Mouse (Mus musculus) retina, adult 2 months (tissue): ENCODE results near the gene Slc2a4.

Experiments
- DNase-seq: peaks from one replicate; pipeline ENCODE4 v3.0.0-alpha.2; 2012; ENCODE audit warnings: low read depth, low spot score

The Slc2a4 gene

DNA sequence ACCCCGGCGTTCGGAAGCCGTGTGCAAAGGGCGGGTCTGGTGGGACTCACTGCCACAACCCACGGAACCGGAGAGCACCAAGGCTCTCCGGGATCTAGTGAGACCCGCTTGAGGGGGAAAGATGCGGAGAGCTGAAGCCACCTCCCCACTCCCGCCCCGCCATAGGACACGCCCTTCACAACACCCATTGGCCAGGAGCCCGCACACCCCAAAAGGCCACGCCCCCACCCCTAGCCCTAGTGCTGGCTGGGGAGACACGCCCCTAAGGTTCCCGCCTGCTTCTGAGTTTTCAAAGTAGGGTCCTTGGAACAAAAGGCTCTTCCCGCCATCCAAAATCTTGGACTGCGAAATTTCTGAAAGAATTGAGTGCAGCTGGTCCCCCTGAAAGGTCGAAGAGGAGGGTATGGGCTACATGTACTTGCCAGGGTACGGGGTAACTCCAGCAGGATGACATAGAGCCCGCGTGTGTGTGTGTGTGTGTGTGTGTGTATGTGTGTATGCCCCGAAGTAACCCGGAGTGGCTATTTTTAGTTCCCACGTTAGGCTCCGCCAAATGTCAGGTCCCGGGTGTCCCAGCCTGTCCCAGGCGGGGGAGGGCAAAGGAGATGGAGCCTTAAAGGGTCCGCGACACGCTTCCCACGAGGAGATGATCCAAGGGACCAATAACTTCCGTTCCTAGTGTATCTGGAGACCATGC lies at the start of gene Slc2a4:
Slc2a4 (minus strand) TSS at position 123 of the 697 bp plus-strand sequence.
- no peak for DNase-seq

DNA sequence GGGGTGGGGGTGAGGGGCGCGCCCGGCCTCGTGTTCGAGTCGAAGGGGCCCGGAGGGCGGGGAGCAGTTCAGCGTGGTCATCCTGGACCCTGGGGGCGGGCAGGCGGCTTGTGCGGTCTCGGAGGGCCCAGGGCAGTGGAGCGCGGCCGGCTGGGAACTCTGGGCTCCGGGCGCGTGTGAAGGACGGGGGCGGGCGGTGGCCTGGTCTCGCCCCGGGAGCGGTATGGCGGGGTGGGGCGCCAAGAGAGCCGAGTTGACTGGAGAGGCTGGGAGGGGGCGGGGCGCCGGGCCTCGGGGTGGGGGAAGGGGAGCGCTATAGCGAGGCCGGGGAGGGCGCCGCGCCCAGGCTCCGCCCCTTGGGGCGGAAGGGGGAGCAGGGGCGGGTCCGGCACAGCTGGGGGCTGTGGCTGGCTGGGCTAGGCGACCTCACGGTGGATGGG lies 49.1 kb upstream of the Slc2a4 start:
- DNase-seq, result no peak

- no peak for DNase-seq
Measured at GRCm38 (mm10) chr11:69996161-69997061, 48.4 kb upstream of the Slc2a4 start.

GRCm38 (mm10) chr11:69995391-69995960 lies 47.5 kb upstream of the Slc2a4 start, which contains the start of gene Phf23:
Phf23 (plus strand) TSS chr11:69995777.
- DNase-seq, result peak; percentile 98

DNA sequence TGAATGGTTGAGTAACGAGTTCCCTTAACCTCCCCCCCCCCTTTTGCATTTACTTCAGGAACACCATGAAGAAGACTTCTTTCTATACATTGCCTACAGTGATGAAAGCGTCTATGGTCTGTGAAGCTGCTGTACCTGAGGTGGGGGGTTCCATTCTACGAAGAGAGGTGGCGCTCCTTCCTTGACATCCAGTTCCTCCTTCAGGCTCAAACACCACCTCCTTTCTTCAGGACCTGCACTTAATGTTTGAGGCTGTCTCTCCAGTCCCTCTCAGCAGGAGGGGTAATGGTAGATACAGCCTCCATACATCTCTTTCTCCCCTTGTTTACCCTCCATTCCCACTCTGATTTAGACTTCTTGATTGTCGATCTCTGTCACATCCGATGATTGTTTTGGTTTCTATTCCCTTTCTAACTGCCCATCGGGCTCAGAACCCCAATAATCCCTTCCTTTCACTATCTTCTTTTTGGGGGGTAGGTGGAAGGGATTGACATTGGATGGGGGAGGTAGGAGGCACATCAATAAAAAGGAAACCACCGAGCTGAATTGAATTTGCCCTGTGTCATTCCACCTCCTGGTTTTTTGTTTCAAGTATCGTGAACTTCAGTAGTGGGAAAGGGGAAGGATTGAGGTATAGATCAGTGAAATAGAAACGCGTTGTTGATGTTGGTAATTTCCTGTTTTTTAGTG lies 46.6 kb upstream of the Slc2a4 start:
- DNase-seq, result no peak

- DNase-seq, result no peak
Measured at GRCm38 (mm10) chr11:69992932-69993331, 44.9 kb upstream of the Slc2a4 start.

DNA sequence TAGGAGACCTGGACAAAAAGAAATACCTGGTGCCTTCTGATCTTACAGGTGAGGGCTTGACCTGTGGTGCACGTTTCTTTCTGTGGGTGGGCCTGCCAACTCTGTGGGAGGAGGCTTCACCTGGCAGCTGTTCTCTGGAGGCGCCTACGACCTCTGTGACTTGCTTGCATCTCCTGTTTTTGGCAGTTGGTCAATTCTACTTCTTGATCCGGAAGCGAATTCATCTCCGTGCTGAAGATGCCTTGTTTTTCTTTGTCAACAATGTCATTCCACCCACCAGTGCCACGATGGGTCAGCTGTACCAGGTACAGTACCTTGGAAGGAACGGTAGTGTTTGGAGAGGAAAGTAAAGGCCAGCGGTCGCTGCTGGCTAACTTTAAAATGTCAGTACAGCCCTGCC lies 44.4 kb upstream of the Slc2a4 start:
- DNase-seq, result no peak

GRCm38 (mm10) chr11:69991711-69992110 lies 43.7 kb upstream of the Slc2a4 start:
- DNase-seq, result no peak

DNA sequence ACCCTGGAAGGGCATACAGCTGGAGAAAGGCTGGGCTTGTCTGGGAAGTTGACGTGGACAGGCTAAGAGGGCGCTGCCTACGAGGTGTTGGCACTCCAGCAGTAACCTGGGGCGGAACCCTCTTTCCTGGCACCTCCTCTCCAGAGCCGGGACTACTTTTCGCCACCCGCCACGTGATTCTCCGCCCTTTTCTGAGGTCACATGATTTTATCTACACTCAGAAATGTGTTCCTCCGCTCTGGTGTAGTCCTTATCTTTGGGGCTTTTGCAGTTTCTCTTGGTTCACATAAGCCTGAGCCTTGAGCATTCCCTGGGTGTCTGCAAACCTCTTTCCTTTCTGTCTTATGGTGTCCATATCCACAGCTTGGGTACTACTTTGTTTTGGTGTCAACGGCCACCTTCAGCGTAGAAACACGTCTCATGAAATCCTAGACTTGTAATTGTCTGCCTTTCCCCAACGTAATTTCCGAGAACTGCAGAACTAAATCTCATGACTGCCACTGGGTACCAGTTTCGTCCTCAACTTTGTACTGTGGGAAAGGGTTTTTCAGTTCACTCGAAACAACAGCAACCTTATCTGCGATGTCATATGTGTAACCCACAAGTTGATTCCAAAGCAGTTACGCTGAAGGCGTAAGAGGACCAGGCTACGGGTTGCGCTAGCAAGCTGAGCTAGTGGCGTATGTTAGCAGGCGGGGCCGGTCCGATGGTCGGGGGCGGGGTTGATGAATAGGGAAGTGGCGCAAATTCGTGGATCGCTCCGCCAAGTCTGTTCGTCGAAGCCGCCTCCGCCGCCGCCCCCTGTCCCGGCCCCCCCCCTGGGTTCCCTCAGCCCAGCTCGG lies 43.1 kb upstream of the Slc2a4 start, which contains the start of gene Gabarap:
Gabarap (plus strand) TSS at position 294 of the 842 bp plus-strand sequence.
- DNase-seq, result peak; percentile 87

DNA sequence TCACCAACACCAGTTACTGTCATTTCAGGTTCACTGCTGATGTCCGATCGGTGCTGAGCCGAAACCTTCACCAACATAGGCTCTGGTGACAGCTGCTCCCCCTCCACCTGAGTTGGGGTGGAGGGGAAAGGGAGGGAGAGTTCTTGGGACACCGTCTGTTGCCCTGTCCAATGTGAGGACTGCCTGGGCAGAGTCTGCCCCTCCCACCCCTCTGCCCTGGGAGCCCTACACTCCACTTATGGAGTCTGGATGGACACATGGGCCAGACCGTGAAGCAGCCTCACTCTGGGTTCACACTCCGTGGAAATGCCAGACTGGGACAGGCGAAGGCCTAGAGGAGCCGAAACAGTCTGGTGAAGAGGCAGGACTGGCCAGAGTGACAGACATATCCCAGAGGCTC lies 42.0 kb upstream of the Slc2a4 start:
- DNase-seq, result no peak

- no peak for DNase-seq
Measured at GRCm38 (mm10) chr11:69984431-69984830, 36.4 kb upstream of the Slc2a4 start.

DNA sequence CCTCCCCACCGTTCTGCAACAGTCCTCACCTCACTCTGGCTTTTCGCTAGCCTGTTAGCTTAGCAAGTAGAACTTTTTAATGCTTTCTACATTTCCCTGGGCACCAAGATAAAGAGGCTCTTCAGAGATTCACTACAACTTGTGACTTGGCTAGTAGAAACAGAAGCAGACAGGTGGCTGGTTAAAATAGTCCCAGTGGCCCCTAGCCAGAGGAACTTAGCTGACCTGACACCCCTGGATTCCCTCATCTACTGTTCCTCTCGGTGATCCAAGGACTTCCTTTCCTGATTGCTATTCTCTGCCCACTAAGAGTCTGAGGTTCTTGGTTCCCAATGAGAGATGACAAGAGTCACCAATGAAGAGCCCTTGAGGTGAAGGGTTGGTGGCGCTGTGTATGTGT lies 35.4 kb upstream of the Slc2a4 start:
- no peak for DNase-seq

GRCm38 (mm10) chr11:69982877-69983276 lies 34.9 kb upstream of the Slc2a4 start:
- no peak for DNase-seq

GRCm38 (mm10) chr11:69982225-69982624 lies 34.2 kb upstream of the Slc2a4 start, which contains the start of gene Elp5:
Elp5 (minus strand) TSS chr11:69982517.
- DNase-seq, result no peak

- DNase-seq, result no peak
Measured at GRCm38 (mm10) chr11:69981141-69981762, 33.3 kb upstream of the Slc2a4 start, which contains the start of gene Ctdnep1. Ctdnep1 (plus strand) TSS chr11:69981156.

- DNase-seq, result peak; percentile 97
Measured at GRCm38 (mm10) chr11:69980196-69981140, 32.5 kb upstream of the Slc2a4 start.

GRCm38 (mm10) chr11:69979827-69980195 lies 31.8 kb upstream of the Slc2a4 start:
- DNase-seq, result no peak

DNA sequence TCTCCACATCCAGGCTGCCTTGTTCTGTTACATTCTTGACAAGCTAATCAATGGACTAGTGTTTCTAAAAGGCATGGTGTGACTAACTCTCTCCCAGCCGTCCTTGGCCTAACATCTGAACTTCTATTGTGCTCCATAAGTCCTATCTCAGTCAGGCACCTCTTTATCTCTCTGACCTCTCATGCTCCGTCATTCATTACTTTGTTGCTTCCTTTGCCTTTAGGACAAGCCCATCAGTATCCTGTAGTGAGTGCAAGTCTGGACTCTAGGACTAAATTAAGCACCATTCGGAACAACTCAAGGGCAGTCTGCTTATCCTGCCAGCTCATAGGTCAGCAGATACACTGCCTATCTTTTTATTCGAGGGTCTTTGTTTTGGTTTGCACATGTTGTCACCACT lies 28.3 kb upstream of the Slc2a4 start:
- DNase-seq, result no peak

DNA sequence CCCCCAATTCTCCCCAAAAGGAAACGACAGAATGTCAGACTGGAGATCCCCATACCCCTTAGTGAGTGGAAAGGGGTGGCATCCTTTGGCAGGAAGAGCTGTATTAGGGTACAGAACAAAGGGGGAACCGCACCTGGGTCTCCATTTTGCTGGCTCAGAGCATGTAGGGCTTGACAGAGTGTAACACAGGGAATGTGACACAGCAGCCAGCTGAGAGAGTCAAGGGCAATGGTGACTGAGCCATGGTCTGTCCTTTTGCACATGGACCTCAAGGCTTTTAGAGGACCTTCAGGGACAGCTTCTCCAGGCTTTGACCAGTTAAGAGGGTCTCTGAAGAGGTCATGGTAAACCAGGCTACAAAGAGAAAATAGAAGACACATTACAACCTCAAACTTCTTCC lies 26.9 kb upstream of the Slc2a4 start:
- DNase-seq, result no peak
